Mouse (Mus musculus) thymus, adult 2 months (tissue): ENCODE data around the gene Fus. TPM values are rescaled to one million over a fixed set of nuclear protein-coding genes. Genes with fewer than 3 reads are reported as not detected.

ENCODE experiments used
- DNase-seq: peaks from one replicate; pipeline ENCODE4 v3.0.0; 2021
- H3K27ac ChIP-seq: fragments of 200-500 bp; 2 replicates; pipeline ENCODE4 v1.5.1; 2012; ENCODE audit warnings: low read length, control low read depth; ENCODE audit not compliant: control insufficient read depth, insufficient read depth
- H3K27me3 ChIP-seq: fragments of 200-500 bp; 2 replicates; pipeline ENCODE4 v1.6.1; 2012; ENCODE audit warnings: mild to moderate bottlenecking, low read length, moderate library complexity, mixed read lengths; ENCODE audit not compliant: control insufficient read depth, insufficient read depth
- H3K36me3 ChIP-seq: fragments of 200-500 bp; 2 replicates; pipeline ENCODE4 v1.6.1; 2012; ENCODE audit warnings: mild to moderate bottlenecking, low read length, moderate library complexity; ENCODE audit not compliant: control insufficient read depth, insufficient read depth
- H3K4me1 ChIP-seq: fragments of 200-500 bp; replicated peaks from 2 replicates; pipeline ENCODE4 v1.6.1; 2012; ENCODE audit warnings: low read length; ENCODE audit not compliant: control insufficient read depth, insufficient read depth
- H3K4me3 ChIP-seq: fragments of 200-500 bp; 2 replicates; pipeline ENCODE4 v1.5.1; 2012; ENCODE audit warnings: mild to moderate bottlenecking, low read length, control low read depth, moderate library complexity; ENCODE audit not compliant: control insufficient read depth, insufficient read depth
- CTCF ChIP-seq: fragments of 200-500 bp; IDR thresholded peaks from 2 replicates; pipeline ENCODE4 v1.5.1; 2012; ENCODE audit warnings: mild to moderate bottlenecking, control low read depth, low read length, moderate library complexity, borderline replicate concordance; ENCODE audit not compliant: control insufficient read depth, poor library complexity, insufficient read depth; ENCODE audit errors: extremely low read depth
- POLR2A ChIP-seq: fragments of 200-500 bp; IDR thresholded peaks from 2 replicates; pipeline ENCODE4 v1.6.1; 2012; ENCODE audit warnings: mild to moderate bottlenecking, low read length, control low read depth, moderate library complexity; ENCODE audit not compliant: control insufficient read depth, poor library complexity, insufficient read depth; ENCODE audit errors: extremely low read depth
- WGBS: fragments of 180-500 bp; shearing (Covaris S2); methylation state at CpG from one replicate; pipeline ENCODE4 v1.1.7; 2018; 5-methylcytosine and 5-hydroxymethylcytosine counted together
- polyA plus RNA-seq: library from polyadenylated mRNA; depleted of rRNA; stranded (reverse); fragments of >200 nt; gene quantifications from 2 replicates; pipeline ENCODE4 v1.2.3, GENCODE M21; 2012

Gene Fus
- polyA plus RNA-seq, 1 experiment, result 478 TPM

DNA sequence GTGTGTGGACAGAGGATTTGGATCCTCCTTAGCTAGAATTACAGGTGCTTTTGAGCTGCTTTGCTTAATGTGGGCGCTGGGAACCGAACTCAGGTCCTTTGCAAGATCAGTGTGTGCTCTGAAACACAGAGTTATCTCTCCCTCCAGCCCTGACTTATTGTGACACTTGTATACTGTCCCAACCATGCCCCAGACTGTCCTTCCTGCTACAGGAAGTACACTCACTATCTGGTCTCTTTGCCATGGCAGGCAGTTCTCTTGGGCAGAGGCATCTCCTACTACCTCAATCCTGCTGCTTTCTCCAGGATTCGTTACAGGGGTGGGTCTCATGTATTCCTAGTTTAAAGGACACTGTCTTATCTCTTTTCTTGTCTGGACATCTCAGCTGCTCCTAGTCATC is 51.0 kb downstream of the Fus start:
- no peak for DNase-seq
- H3K4me1 ChIP-seq, result peaks cover 4% of the 10 kb centered on the region; the same call in 1 of the 2 replicates
- no peak for TF ChIP-seq POLR2A
- TF ChIP-seq CTCF, result no peak
- H3K27me3 ChIP-seq, result no peaks in the 10 kb centered on the region
- 86% methylated on average over 3 of the region's 3 CpGs for WGBS
- H3K4me3 ChIP-seq, result no peak overlapping the region
- no peaks in the 10 kb centered on the region for H3K36me3 ChIP-seq
- H3K27ac ChIP-seq, result no peak overlapping the region

- no peak overlapping the region for H3K27ac ChIP-seq
- whole genome bisulfite sequencing, result 70% methylated on average over 2 of the region's 2 CpGs
- DNase-seq, result no peak
- H3K27me3 ChIP-seq, result no peaks in the 10 kb centered on the region
- peaks cover 3% of the 10 kb centered on the region; the same call in 1 of the 2 replicates for H3K4me1 ChIP-seq
- H3K36me3 ChIP-seq, result no peaks in the 10 kb centered on the region
- H3K4me3 ChIP-seq, result no peak overlapping the region
- TF ChIP-seq CTCF, result no peak
- TF ChIP-seq POLR2A, result no peak
Observed at GRCm38 (mm10) chr7:128019187-128019586, 51.9 kb downstream of the Fus start.

GRCm38 (mm10) chr7:128022974-128023373 is 55.7 kb downstream of the Fus start:
- DNase-seq, result no peak

GRCm38 (mm10) chr7:128023565-128023964 is 56.3 kb downstream of the Fus start:
- no peak overlapping the region for H3K27ac ChIP-seq
- no peak overlapping the region for H3K4me3 ChIP-seq
- no peak for DNase-seq
- no peaks in the 10 kb centered on the region for H3K36me3 ChIP-seq
- TF ChIP-seq CTCF (no peak), POLR2A (no peak)
- no peaks in the 10 kb centered on the region for H3K27me3 ChIP-seq
- no peaks in the 10 kb centered on the region for H3K4me1 ChIP-seq
- whole genome bisulfite sequencing, result 96% methylated on average over 4 of the region's 4 CpGs

More at GRCm38 (mm10) chr7:128022974-128023373, 55.7 kb downstream of the Fus start:
- no peak overlapping the region for H3K4me3 ChIP-seq
- 78% methylated on average over 8 of the region's 8 CpGs for WGBS
- no peak overlapping the region for H3K27ac ChIP-seq
- no peaks in the 10 kb centered on the region for H3K27me3 ChIP-seq
- no peaks in the 10 kb centered on the region for H3K36me3 ChIP-seq
- H3K4me1 ChIP-seq, result no peaks in the 10 kb centered on the region
- TF ChIP-seq CTCF (no peak), POLR2A (no peak)

GRCm38 (mm10) chr7:128024364-128024763 is 57.1 kb downstream of the Fus start:
- no peak overlapping the region for H3K27ac ChIP-seq
- H3K36me3 ChIP-seq, result no peaks in the 10 kb centered on the region
- WGBS, result 92% methylated on average over 9 of the region's 9 CpGs
- TF ChIP-seq POLR2A (no peak), CTCF (no peak)
- no peak for DNase-seq
- peaks cover 2% of the 10 kb centered on the region; the same call in 1 of the 2 replicates for H3K4me1 ChIP-seq
- no peaks in the 10 kb centered on the region for H3K27me3 ChIP-seq
- H3K4me3 ChIP-seq, result no peak overlapping the region

DNA sequence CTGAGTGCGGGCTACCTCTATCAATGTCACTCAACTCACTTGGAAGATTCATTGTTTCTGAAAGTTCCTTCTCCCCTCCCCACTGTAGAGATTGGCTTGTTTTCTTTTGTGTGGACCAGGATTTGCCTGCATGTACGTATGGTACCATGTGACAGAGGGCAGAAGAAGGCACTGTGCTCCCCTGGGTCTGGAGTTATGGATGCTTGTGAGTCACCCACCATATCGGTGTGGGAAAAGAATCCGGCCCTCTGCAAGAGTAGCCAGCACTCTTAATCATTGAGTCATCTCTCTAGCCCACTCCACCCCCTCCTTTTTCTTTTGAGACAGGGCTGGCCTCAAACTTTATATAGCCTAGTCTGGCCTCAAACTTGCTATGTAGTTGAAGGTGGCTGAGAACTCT is 57.7 kb downstream of the Fus start:
- no peak for DNase-seq
- TF ChIP-seq CTCF (no peak), POLR2A (no peak)
- Histone ChIP-seq H3K36me3 (no peaks in the 10 kb centered on the region), H3K4me3 (no peak overlapping the region), H3K27me3 (no peaks in the 10 kb centered on the region), H3K4me1 (peaks cover 6% of the 10 kb centered on the region; the same call in 1 of the 2 replicates), H3K27ac (no peak overlapping the region)
- WGBS, result 97% methylated on average over 4 of the region's 4 CpGs

GRCm38 (mm10) chr7:128025381-128025780 is 58.1 kb downstream of the Fus start:
- Histone ChIP-seq H3K4me1 (peaks cover 6% of the 10 kb centered on the region; the same call in 1 of the 2 replicates), H3K4me3 (no peak overlapping the region), H3K27ac (no peak overlapping the region), H3K27me3 (no peaks in the 10 kb centered on the region), H3K36me3 (no peaks in the 10 kb centered on the region)
- DNase-seq, result no peak
- no peak for TF ChIP-seq CTCF
- TF ChIP-seq POLR2A, result no peak
- 92% methylated on average over 4 of the region's 4 CpGs for WGBS
